Mouse (Mus musculus) hindbrain, embryonic 16.5 days (tissue): ENCODE results near the gene Ubl3. TPM values are rescaled to one million over a fixed set of nuclear protein-coding genes. Genes with fewer than 3 reads are reported as not detected.

Source experiments
- ATAC-seq: fragments of 200-750 bp; cut with Nextera tagmentation; 2 replicates; pipeline ENCODE4 v1.8.0; 2017; ENCODE audit warnings: moderate TSS enrichment, moderate library complexity
- H3K27ac ChIP-seq: fragments of 300-500 bp; sonication (generic); 2 replicates; pipeline ENCODE4 v1.5.1; 2014; ENCODE audit warnings: low read depth, mild to moderate bottlenecking, control low read depth, low read length, moderate library complexity
- H3K27me3 ChIP-seq: fragments of 300-500 bp; sonication (generic); replicated peaks from 2 replicates; pipeline ENCODE4 v1.6.1; 2014; ENCODE audit warnings: low read length; ENCODE audit not compliant: control insufficient read depth, insufficient read depth
- H3K36me3 ChIP-seq: fragments of 300-500 bp; sonication (generic); 2 replicates; pipeline ENCODE4 v1.6.1; 2014; ENCODE audit warnings: mild to moderate bottlenecking, low read length, moderate library complexity, mixed read lengths; ENCODE audit not compliant: control insufficient read depth, insufficient read depth
- H3K4me1 ChIP-seq: fragments of 300-500 bp; sonication (generic); 2 replicates; pipeline ENCODE4 v1.6.1; 2014; ENCODE audit warnings: low read depth, low read length; ENCODE audit not compliant: control insufficient read depth, insufficient read depth
- H3K4me2 ChIP-seq: fragments of 300-500 bp; sonication (generic); 2 replicates; pipeline ENCODE4 v1.6.1; 2014; ENCODE audit warnings: mild to moderate bottlenecking, low read length, control low read depth, moderate library complexity
- H3K4me3 ChIP-seq: fragments of 300-500 bp; sonication (generic); 2 replicates; pipeline ENCODE4 v1.5.1; 2014; ENCODE audit warnings: mild to moderate bottlenecking, low read length, control low read depth, moderate library complexity
- H3K9ac ChIP-seq: fragments of 300-500 bp; sonication (generic); 2 replicates; pipeline ENCODE4 v1.6.1; 2014; ENCODE audit warnings: low read depth, mild to moderate bottlenecking, control low read depth, low read length, moderate library complexity
- H3K9me3 ChIP-seq: fragments of 300-500 bp; sonication (generic); 2 replicates; pipeline ENCODE4 v1.6.1; 2014; ENCODE audit warnings: mild to moderate bottlenecking, low read length, moderate library complexity; ENCODE audit not compliant: control insufficient read depth
- WGBS: fragments of 180-500 bp; shearing (Covaris S2); extraction: QIAGEN DNeasy Blood & Tissue Kit; methylation state at CpG from one replicate; pipeline ENCODE4 v1.1.7; 2014; 5-methylcytosine and 5-hydroxymethylcytosine counted together
- polyA plus RNA-seq: library from polyadenylated mRNA; unstranded; fragments of >200 nt; fragmentation: Nextera tagmentation; extraction: Ambion mirVana; gene quantifications from 2 replicates; pipeline ENCODE4 v1.2.1, GENCODE M21; 2015

Ubl3 gene
- polyA plus RNA-seq, 1 experiment from 2014 or later, result 70.7 TPM

- peak overlapping the region; percentile 50; the same call in 1 of the 2 replicates for H3K9ac ChIP-seq
- peaks cover 12% of the 10 kb centered on the region for H3K4me1 ChIP-seq
- ATAC-seq, result no peak
- peak overlapping the region; percentile 51 for H3K4me2 ChIP-seq
- no peak overlapping the region for H3K27ac ChIP-seq
- H3K4me3 ChIP-seq, result 0 out of 2 replicates have a peak overlapping the region, but pooled peaks have one; percentile 20
- WGBS, result 4% methylated on average over 16 of the region's 16 CpGs
- H3K9me3 ChIP-seq, result no peaks in the 10 kb centered on the region
- H3K27me3 ChIP-seq, result no peaks in the 10 kb centered on the region
- no peaks in the 10 kb centered on the region for H3K36me3 ChIP-seq
Measured at GRCm38 (mm10) chr5:148554701-148555100, 2.1 kb upstream of the Ubl3 start.

GRCm38 (mm10) chr5:148554242-148554641, 1.7 kb upstream of the Ubl3 start:
- Histone ChIP-seq H3K9ac (no peak overlapping the region), H3K4me2 (peak overlapping the region; percentile 51), H3K4me1 (peaks cover 17% of the 10 kb centered on the region), H3K4me3 (no peak overlapping the region), H3K27me3 (no peaks in the 10 kb centered on the region), H3K27ac (no peak overlapping the region), H3K36me3 (no peaks in the 10 kb centered on the region), H3K9me3 (no peaks in the 10 kb centered on the region)
- 15% methylated on average over 7 of the region's 7 CpGs for WGBS
- no peak for ATAC-seq

- Histone ChIP-seq H3K4me2 (no peak overlapping the region), H3K4me1 (peaks cover 17% of the 10 kb centered on the region), H3K27ac (no peak overlapping the region), H3K4me3 (no peak overlapping the region), H3K9ac (no peak overlapping the region), H3K9me3 (no peaks in the 10 kb centered on the region), H3K36me3 (no peaks in the 10 kb centered on the region), H3K27me3 (no peaks in the 10 kb centered on the region)
- 32% methylated on average over 14 of the region's 14 CpGs for WGBS
- ATAC-seq, result no peak
Measured at GRCm38 (mm10) chr5:148553723-148554122, 1.1 kb upstream of the Ubl3 start.

- peak overlapping the region; percentile 81 for H3K4me2 ChIP-seq
- WGBS, result under 1% methylated on average over 17 of the region's 17 CpGs
- H3K27ac ChIP-seq, result peak overlapping the region; percentile 95
- H3K9me3 ChIP-seq, result no peaks in the 10 kb centered on the region
- H3K27me3 ChIP-seq, result no peaks in the 10 kb centered on the region
- no peak for ATAC-seq
- peak overlapping the region; percentile 72 for H3K4me3 ChIP-seq
- peak overlapping the region; percentile 79 for H3K9ac ChIP-seq
- peaks cover 30% of the 10 kb centered on the region for H3K4me1 ChIP-seq
- H3K36me3 ChIP-seq, result no peaks in the 10 kb centered on the region
Measured at GRCm38 (mm10) chr5:148551764-148552136, 839 bp downstream of the Ubl3 start.

- no peaks in the 10 kb centered on the region for H3K9me3 ChIP-seq
- H3K36me3 ChIP-seq, result no peaks in the 10 kb centered on the region
- ATAC-seq, result no peak
- H3K4me2 ChIP-seq, result peak overlapping the region; percentile 81
- peak overlapping the region; percentile 95 for H3K27ac ChIP-seq
- peak overlapping the region; percentile 79 for H3K9ac ChIP-seq
- H3K4me1 ChIP-seq, result peaks cover 31% of the 10 kb centered on the region
- WGBS, result under 1% methylated on average over 28 of the region's 28 CpGs
- H3K4me3 ChIP-seq, result peak overlapping the region; percentile 72
- H3K27me3 ChIP-seq, result no peaks in the 10 kb centered on the region
Measured at GRCm38 (mm10) chr5:148550821-148551763, 1.5 kb downstream of the Ubl3 start.

- Histone ChIP-seq H3K4me3 (peak overlapping the region; percentile 72), H3K27me3 (no peaks in the 10 kb centered on the region), H3K27ac (peak overlapping the region; percentile 55; the same call in 1 of the 2 replicates), H3K36me3 (no peaks in the 10 kb centered on the region), H3K9me3 (no peaks in the 10 kb centered on the region), H3K4me2 (peak overlapping the region; percentile 81), H3K4me1 (peaks cover 31% of the 10 kb centered on the region), H3K9ac (peak overlapping the region; percentile 79)
- WGBS, result 1% methylated on average over 6 of the region's 6 CpGs
- no peak for ATAC-seq
Measured at GRCm38 (mm10) chr5:148550393-148550792, 2.2 kb downstream of the Ubl3 start.

- no peaks in the 10 kb centered on the region for H3K9me3 ChIP-seq
- H3K9ac ChIP-seq, result no peak overlapping the region
- H3K27me3 ChIP-seq, result no peaks in the 10 kb centered on the region
- H3K4me3 ChIP-seq, result peak overlapping the region; percentile 72
- no peak overlapping the region for H3K27ac ChIP-seq
- peaks cover 27% of the 10 kb centered on the region for H3K4me1 ChIP-seq
- ATAC-seq, result no peak
- 13% methylated on average over 4 of the region's 4 CpGs for WGBS
- H3K4me2 ChIP-seq, result peak overlapping the region; percentile 81
- H3K36me3 ChIP-seq, result no peaks in the 10 kb centered on the region
Measured at GRCm38 (mm10) chr5:148549307-148549706, 3.3 kb downstream of the Ubl3 start.

GRCm38 (mm10) chr5:148548568-148548967, 4.0 kb downstream of the Ubl3 start:
- peaks cover 26% of the 10 kb centered on the region for H3K4me1 ChIP-seq
- no peaks in the 10 kb centered on the region for H3K9me3 ChIP-seq
- H3K4me2 ChIP-seq, result peak overlapping the region; percentile 37
- no peak overlapping the region for H3K9ac ChIP-seq
- no peak overlapping the region for H3K27ac ChIP-seq
- H3K4me3 ChIP-seq, result no peak overlapping the region
- no peaks in the 10 kb centered on the region for H3K36me3 ChIP-seq
- no peaks in the 10 kb centered on the region for H3K27me3 ChIP-seq
- WGBS, result 58% methylated on average over 9 of the region's 9 CpGs
- no peak for ATAC-seq

- H3K4me2 ChIP-seq, result peak overlapping the region; percentile 37
- no peaks in the 10 kb centered on the region for H3K9me3 ChIP-seq
- WGBS, result 41% methylated on average over 10 of the region's 10 CpGs
- H3K9ac ChIP-seq, result 0 out of 2 replicates have a peak overlapping the region, but pooled peaks have one; percentile 18
- peaks cover 26% of the 10 kb centered on the region for H3K4me1 ChIP-seq
- H3K27ac ChIP-seq, result no peak overlapping the region
- no peaks in the 10 kb centered on the region for H3K27me3 ChIP-seq
- H3K36me3 ChIP-seq, result no peaks in the 10 kb centered on the region
- no peak for ATAC-seq
- no peak overlapping the region for H3K4me3 ChIP-seq
Measured at GRCm38 (mm10) chr5:148547870-148548456, 4.6 kb downstream of the Ubl3 start.
